Mouse (Mus musculus): ENCODE results near the gene Rad51b. TPM values are rescaled to one million over a fixed set of nuclear protein-coding genes. Genes with fewer than 3 reads are reported as not detected.

Gene Rad51b
- polyA plus RNA-seq, 1 experiment from 2014 or later, result 8.0 TPM

DNA sequence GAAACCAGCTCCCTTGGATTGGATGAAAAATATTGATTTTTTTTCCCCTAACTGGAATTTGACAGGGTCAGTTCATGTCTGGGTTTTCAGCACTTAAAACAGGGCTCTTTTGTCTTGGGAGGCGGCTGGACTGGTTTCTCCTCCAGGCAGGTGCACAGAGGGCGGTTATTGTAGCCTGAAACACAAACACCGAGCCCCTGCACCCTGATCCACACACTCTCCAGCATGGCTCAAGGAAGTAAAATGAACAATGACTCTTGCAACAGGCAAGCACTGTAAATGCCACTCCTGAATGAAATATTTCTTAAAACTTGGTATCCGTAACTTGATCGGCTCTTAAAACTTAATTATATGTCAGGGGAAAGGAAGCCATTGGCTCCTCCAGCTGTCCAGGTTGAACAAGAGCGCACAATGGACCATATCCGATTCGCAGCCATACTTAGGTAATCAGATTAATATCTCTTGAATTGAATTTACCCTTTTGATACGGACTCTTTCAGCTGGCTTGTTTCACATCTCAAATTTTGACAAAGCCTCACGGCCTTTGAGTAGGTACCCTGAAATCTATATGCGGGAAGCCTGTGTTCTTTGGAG is 377.9 kb downstream of the Rad51b start:
- Histone ChIP-seq H3K9ac (ENCODE audit: low read length) (no peak overlapping the region), H3K36me3 (ENCODE audit: control insufficient read depth, insufficient read depth, low read length) (no peaks in the 10 kb centered on the region), H3K27ac (ENCODE audit: low read depth, low read length) (no peak overlapping the region), H3K9me3 (ENCODE audit: control insufficient read depth, low read length) (no peaks in the 10 kb centered on the region), H3K4me3 (ENCODE audit: low read depth, low read length) (no peak overlapping the region), H3K27me3 (ENCODE audit: control insufficient read depth, insufficient read depth, low read length) (no peaks in the 10 kb centered on the region), H3K4me2 (ENCODE audit: low read depth, low read length, severe bottlenecking) (no peak overlapping the region), H3K4me1 (replicated peaks; ENCODE audit: control insufficient read depth, insufficient read depth, low read length) (peaks cover 3% of the 10 kb centered on the region; the same call in 1 of the 2 replicates)
- DNase-seq (ENCODE audit: low spot score) (no peak), ATAC-seq (replicated peaks; ENCODE audit: low FRiP score) (no peak)
- WGBS, result 83% methylated on average over 11 of the region's 11 CpGs

DNA sequence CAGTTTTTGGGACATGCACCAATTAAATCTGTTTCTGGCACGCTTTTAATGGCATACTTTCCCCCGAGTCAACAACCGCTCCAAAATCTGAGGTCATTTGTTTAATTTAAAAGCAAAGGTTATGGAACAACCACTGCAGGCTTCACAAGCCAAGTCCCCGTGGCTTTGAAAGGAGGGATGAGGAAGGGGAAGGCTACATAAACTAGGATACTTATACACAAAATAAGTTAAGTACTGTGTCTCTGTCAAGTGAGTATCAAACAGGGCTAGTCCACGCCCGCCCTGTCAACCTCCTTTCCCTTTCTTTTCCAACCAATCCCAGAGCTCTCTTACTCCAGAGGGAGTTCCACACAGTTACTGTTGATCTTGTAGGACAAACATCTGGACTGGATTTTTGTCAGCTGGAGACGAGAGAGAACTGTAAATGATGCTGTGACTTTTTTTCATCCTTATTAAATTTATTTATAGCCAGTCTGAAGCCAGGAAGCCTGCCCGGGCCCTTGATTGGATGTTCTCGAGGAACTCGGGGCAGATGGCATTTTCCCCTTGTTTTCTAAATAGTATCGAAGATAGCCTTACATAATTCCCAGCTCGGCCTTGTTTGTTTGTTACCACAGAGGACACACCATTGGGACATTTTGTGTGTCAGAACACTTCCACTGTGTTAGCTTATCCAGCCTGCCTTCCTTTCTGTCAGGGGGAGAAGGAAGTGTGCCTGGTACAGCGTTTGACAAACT is 378.5 kb downstream of the Rad51b start:
- no peak for DNase-seq (ENCODE audit: low spot score)
- H3K27me3 ChIP-seq (ENCODE audit: control insufficient read depth, insufficient read depth, low read length), result no peaks in the 10 kb centered on the region
- H3K36me3 ChIP-seq (ENCODE audit: control insufficient read depth, insufficient read depth, low read length), result no peaks in the 10 kb centered on the region
- peaks cover 8% of the 10 kb centered on the region for H3K4me1 ChIP-seq (replicated peaks; ENCODE audit: control insufficient read depth, insufficient read depth, low read length)
- H3K9me3 ChIP-seq (ENCODE audit: control insufficient read depth, low read length), result no peaks in the 10 kb centered on the region
- no peak overlapping the region for H3K4me2 ChIP-seq (ENCODE audit: low read depth, low read length, severe bottlenecking)
- ATAC-seq (replicated peaks; ENCODE audit: low FRiP score), result no peak
- no peak overlapping the region for H3K4me3 ChIP-seq (ENCODE audit: low read depth, low read length)
- 78% methylated on average over 13 of the region's 13 CpGs for WGBS
- H3K27ac ChIP-seq (ENCODE audit: low read depth, low read length), result no peak overlapping the region
- no peak overlapping the region for H3K9ac ChIP-seq (ENCODE audit: low read length)

DNA sequence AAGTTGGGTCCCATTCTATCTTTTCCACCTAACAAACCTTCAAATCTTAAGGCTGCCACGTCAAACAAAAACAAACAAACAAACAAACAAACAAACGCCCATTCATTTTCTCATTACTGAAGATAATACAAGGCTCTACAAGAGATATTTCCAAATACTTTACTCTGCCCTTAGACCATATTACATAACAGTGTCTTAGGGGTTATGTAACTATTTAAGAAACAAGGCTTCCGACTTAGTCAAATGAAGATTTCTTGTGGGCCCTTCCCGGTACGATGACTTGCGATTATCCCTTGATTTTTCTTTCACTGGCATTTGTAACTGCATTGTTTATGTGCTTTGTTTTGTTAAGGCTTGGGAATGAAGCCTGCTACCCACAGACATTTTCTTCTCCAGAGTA is 379.2 kb downstream of the Rad51b start:
- ATAC-seq (replicated peaks; ENCODE audit: low FRiP score) (no peak), DNase-seq (ENCODE audit: low spot score) (no peak)
- Histone ChIP-seq H3K9me3 (ENCODE audit: control insufficient read depth, low read length) (no peaks in the 10 kb centered on the region), H3K4me3 (ENCODE audit: low read depth, low read length) (no peak overlapping the region), H3K4me1 (replicated peaks; ENCODE audit: control insufficient read depth, insufficient read depth, low read length) (peaks cover 10% of the 10 kb centered on the region), H3K4me2 (ENCODE audit: low read depth, low read length, severe bottlenecking) (no peak overlapping the region), H3K36me3 (ENCODE audit: control insufficient read depth, insufficient read depth, low read length) (no peaks in the 10 kb centered on the region), H3K27ac (ENCODE audit: low read depth, low read length) (no peak overlapping the region), H3K9ac (ENCODE audit: low read length) (no peak overlapping the region), H3K27me3 (ENCODE audit: control insufficient read depth, insufficient read depth, low read length) (no peaks in the 10 kb centered on the region)
- WGBS, result 89% methylated on average over 6 of the region's 6 CpGs

DNA sequence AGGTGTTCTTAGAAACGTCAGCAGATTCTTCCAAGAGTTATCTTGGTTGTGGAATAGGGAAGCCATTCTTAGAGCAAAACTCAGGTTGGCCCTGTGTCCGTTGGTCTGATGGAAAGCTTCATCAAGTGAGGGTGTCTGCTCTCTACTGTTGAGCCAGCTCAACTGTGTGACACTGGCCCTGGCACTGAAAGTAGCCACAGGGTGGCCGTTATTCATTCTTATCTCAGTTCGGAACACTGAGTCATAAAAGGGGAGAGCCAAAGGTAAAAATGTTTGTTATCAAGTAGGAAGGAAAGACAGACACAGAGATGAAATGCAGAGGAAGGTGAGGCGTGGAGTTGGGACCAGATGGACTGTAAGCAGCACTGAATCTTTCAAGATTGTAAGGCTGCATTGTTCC is 379.8 kb downstream of the Rad51b start:
- no peak for ATAC-seq (replicated peaks; ENCODE audit: low FRiP score)
- no peak overlapping the region for H3K4me3 ChIP-seq (ENCODE audit: low read depth, low read length)
- WGBS, result 84% methylated on average over 5 of the region's 5 CpGs
- peaks cover 10% of the 10 kb centered on the region for H3K4me1 ChIP-seq (replicated peaks; ENCODE audit: control insufficient read depth, insufficient read depth, low read length)
- DNase-seq (ENCODE audit: low spot score), result no peak
- no peak overlapping the region for H3K9ac ChIP-seq (ENCODE audit: low read length)
- H3K27me3 ChIP-seq (ENCODE audit: control insufficient read depth, insufficient read depth, low read length), result no peaks in the 10 kb centered on the region
- no peaks in the 10 kb centered on the region for H3K36me3 ChIP-seq (ENCODE audit: control insufficient read depth, insufficient read depth, low read length)
- no peak overlapping the region for H3K27ac ChIP-seq (ENCODE audit: low read depth, low read length)
- H3K9me3 ChIP-seq (ENCODE audit: control insufficient read depth, low read length), result no peaks in the 10 kb centered on the region
- H3K4me2 ChIP-seq (ENCODE audit: low read depth, low read length, severe bottlenecking), result no peak overlapping the region

GRCm38 (mm10) chr12:79679251-79679901 is 382.3 kb downstream of the Rad51b start:
- H3K4me2 ChIP-seq (ENCODE audit: low read depth, low read length, severe bottlenecking), result no peak overlapping the region
- H3K4me3 ChIP-seq (ENCODE audit: low read depth, low read length), result no peak overlapping the region
- H3K27me3 ChIP-seq (ENCODE audit: control insufficient read depth, insufficient read depth, low read length), result no peaks in the 10 kb centered on the region
- H3K36me3 ChIP-seq (ENCODE audit: control insufficient read depth, insufficient read depth, low read length), result no peaks in the 10 kb centered on the region
- 84% methylated on average over 11 of the region's 11 CpGs for WGBS
- H3K4me1 ChIP-seq (replicated peaks; ENCODE audit: control insufficient read depth, insufficient read depth, low read length), result peaks cover 10% of the 10 kb centered on the region
- DNase-seq (ENCODE audit: low spot score) (no peak), ATAC-seq (replicated peaks; ENCODE audit: low FRiP score) (no peak)
- no peaks in the 10 kb centered on the region for H3K9me3 ChIP-seq (ENCODE audit: control insufficient read depth, low read length)
- H3K9ac ChIP-seq (ENCODE audit: low read length), result no peak overlapping the region
- H3K27ac ChIP-seq (ENCODE audit: low read depth, low read length), result no peak overlapping the region

- peaks cover 10% of the 10 kb centered on the region for H3K4me1 ChIP-seq (replicated peaks; ENCODE audit: control insufficient read depth, insufficient read depth, low read length)
- ATAC-seq (replicated peaks; ENCODE audit: low FRiP score), result no peak
- H3K4me3 ChIP-seq (ENCODE audit: low read depth, low read length), result no peak overlapping the region
- no peak overlapping the region for H3K4me2 ChIP-seq (ENCODE audit: low read depth, low read length, severe bottlenecking)
- no peak overlapping the region for H3K9ac ChIP-seq (ENCODE audit: low read length)
- WGBS, result 70% methylated on average over 9 of the region's 9 CpGs
- H3K9me3 ChIP-seq (ENCODE audit: control insufficient read depth, low read length), result no peaks in the 10 kb centered on the region
- no peaks in the 10 kb centered on the region for H3K36me3 ChIP-seq (ENCODE audit: control insufficient read depth, insufficient read depth, low read length)
- peak overlapping the region; percentile 25 for H3K27ac ChIP-seq (ENCODE audit: low read depth, low read length)
- DNase-seq (ENCODE audit: low spot score), result no peak
- no peaks in the 10 kb centered on the region for H3K27me3 ChIP-seq (ENCODE audit: control insufficient read depth, insufficient read depth, low read length)
These were observed 383.0 kb downstream of the Rad51b start for GRCm38 (mm10) chr12:79679941-79680697.

GRCm38 (mm10) chr12:79680698-79681072 is 383.6 kb downstream of the Rad51b start:
- ATAC-seq (replicated peaks; ENCODE audit: low FRiP score) (no peak), DNase-seq (ENCODE audit: low spot score) (no peak)
- H3K36me3 ChIP-seq (ENCODE audit: control insufficient read depth, insufficient read depth, low read length), result no peaks in the 10 kb centered on the region
- no peaks in the 10 kb centered on the region for H3K9me3 ChIP-seq (ENCODE audit: control insufficient read depth, low read length)
- peak overlapping the region; percentile 25 for H3K27ac ChIP-seq (ENCODE audit: low read depth, low read length)
- WGBS, result 49% methylated on average over 3 of the region's 3 CpGs
- no peak overlapping the region for H3K4me2 ChIP-seq (ENCODE audit: low read depth, low read length, severe bottlenecking)
- no peaks in the 10 kb centered on the region for H3K27me3 ChIP-seq (ENCODE audit: control insufficient read depth, insufficient read depth, low read length)
- H3K9ac ChIP-seq (ENCODE audit: low read length), result no peak overlapping the region
- H3K4me1 ChIP-seq (replicated peaks; ENCODE audit: control insufficient read depth, insufficient read depth, low read length), result peaks cover 10% of the 10 kb centered on the region
- no peak overlapping the region for H3K4me3 ChIP-seq (ENCODE audit: low read depth, low read length)

DNA sequence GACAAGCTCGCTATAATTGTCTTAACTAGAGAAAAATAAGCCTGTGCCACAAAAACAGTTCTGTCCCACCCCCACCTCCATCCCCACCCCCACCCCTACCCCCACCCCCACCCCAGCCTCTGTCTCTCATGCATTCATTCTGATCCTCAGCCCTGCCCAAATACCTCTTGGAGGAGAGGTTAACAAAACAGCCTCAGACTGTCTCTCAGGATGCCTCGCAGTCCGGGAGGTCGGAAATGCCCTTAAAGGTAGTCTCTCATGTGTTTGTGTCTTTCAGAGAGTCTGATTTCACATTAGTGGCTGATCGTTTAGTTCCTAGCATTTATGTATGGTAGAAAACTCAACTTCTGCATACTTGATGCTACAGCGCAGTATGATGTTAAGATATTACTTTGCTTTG is 384.5 kb downstream of the Rad51b start:
- H3K36me3 ChIP-seq (ENCODE audit: control insufficient read depth, insufficient read depth, low read length), result no peaks in the 10 kb centered on the region
- no peaks in the 10 kb centered on the region for H3K9me3 ChIP-seq (ENCODE audit: control insufficient read depth, low read length)
- no peak for DNase-seq (ENCODE audit: low spot score)
- H3K27ac ChIP-seq (ENCODE audit: low read depth, low read length), result no peak overlapping the region
- no peak overlapping the region for H3K9ac ChIP-seq (ENCODE audit: low read length)
- no peak for ATAC-seq (replicated peaks; ENCODE audit: low FRiP score)
- H3K4me1 ChIP-seq (replicated peaks; ENCODE audit: control insufficient read depth, insufficient read depth, low read length), result peaks cover 13% of the 10 kb centered on the region
- no peaks in the 10 kb centered on the region for H3K27me3 ChIP-seq (ENCODE audit: control insufficient read depth, insufficient read depth, low read length)
- no peak overlapping the region for H3K4me2 ChIP-seq (ENCODE audit: low read depth, low read length, severe bottlenecking)
- H3K4me3 ChIP-seq (ENCODE audit: low read depth, low read length), result no peak overlapping the region
- 69% methylated on average over 6 of the region's 6 CpGs for WGBS
